In the genomic region with DNA sequence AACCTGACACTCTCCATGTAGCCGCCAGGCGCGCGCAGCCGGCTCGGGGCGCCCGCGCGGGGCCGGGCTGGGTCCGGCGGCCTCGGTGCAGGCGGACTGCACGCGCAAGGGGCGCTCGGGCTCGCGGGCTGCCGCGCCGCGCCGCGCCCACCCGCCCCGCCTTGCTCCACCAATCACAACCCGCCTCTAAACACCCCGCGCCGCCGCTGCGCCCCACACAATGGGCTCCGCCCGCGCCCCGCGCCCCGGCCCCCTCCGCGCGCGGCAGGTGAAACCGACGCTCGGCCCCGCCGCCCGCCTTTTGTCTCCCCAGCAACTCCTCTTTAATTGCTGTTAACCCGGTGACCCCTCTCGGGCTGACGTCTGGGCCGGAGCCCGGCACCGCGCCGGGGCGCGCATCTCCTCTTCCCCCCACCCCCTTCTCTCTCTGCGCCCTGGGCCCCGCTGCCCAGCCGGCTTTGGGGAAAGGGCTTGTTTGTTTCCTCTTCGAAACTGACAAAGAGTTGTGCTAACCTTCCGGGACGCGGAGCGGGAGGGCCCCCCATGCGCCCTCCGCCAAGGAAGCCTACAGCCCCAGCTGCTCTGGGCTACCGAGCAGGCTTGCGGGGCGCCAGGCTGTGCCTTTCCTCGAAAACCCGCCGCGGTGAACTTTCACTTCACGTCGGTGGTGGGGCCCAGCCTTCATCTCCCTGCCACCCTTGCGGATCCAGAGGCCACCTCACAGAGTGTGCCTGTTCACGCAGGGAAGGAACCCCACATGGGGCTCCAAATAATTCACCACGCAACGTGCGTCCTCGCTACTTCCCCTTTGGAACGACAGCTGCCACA, we compare ENCODE assay signal across 8 mouse cellular contexts.
A peak's percentile ranks its signal among the peaks of the same experiment; 100 is the strongest.
DNase-seq lines count a peak whose midpoint lies in the region; ATAC-seq lines count a peak whose summit lies in the region.

No protein-coding gene starts in this region.

- intact Hi-C loops in heart, postnatal 36 days (cut with DNase I): loop anchor here (2.0 to 5.0 kb wide), 2 partner anchors 58 to 494 kb away; a partner anchor contains a TSS
- intact Hi-C loops in left cerebral cortex, postnatal 4 days (cut with DNase I): loop anchor here (5.0 kb wide), 1 partner anchor 494 kb away; a partner anchor contains a TSS

- H3K4me3 ChIP-seq in embryonic facial prominence, embryonic 15.5 days (replicated peaks): peak overlapping the region; percentile 66

- no peaks in the 10 kb centered on the region for H3K9me3 ChIP-seq in embryonic facial prominence, embryonic 15.5 days (replicated peaks)

- WGBS in embryonic facial prominence, embryonic 15.5 days: under 1% methylated on average over 79 of the region's 87 CpGs

- no peaks in the 10 kb centered on the region for H3K27me3 ChIP-seq in embryonic facial prominence, embryonic 15.5 days

- peaks cover 8% of the 10 kb centered on the region for H3K4me1 ChIP-seq in embryonic facial prominence, embryonic 15.5 days

- peak overlapping the region; percentile 89 for H3K4me2 ChIP-seq in embryonic facial prominence, embryonic 15.5 days (replicated peaks)

- peak; percentile 92 for ATAC-seq in embryonic facial prominence, embryonic 15.5 days (ENCODE audit: insufficient number of reproducible peaks, low FRiP score, low TSS enrichment, low read depth)
- ATAC-seq in megakaryocyte-erythroid progenitor cell, adult 5-6 weeks (replicated peaks; ENCODE audit: low FRiP score, low TSS enrichment, poor library complexity, severe bottlenecking): peak; percentile 28; the same call in 1 of the 2 replicates

- peak; percentile 58 for DNase-seq in 416B (ENCODE audit: low read depth)
- DNase-seq in MEL-GATA-1-ER (ENCODE audit: extremely low read depth, low read depth): peak; percentile 43
- DNase-seq in heart, postnatal 36 days: peak; percentile 62 to 73
- DNase-seq in left cerebral cortex, postnatal 4 days: peak; percentile 59
- DNase-seq in right cerebral cortex, postnatal 14 days: peak; percentile 64
- peak; percentile 73 for DNase-seq in yolk sac, embryonic 10.5 days (ENCODE audit: low spot score)

- H3K36me3 ChIP-seq in embryonic facial prominence, embryonic 15.5 days: no peaks in the 10 kb centered on the region

- peak overlapping the region; percentile 50 for H3K9ac ChIP-seq in embryonic facial prominence, embryonic 15.5 days

- H3K27ac ChIP-seq in embryonic facial prominence, embryonic 15.5 days (replicated peaks): peak overlapping the region; percentile 86

Comparison
In these comparisons a context has a peak if more than half of its experiments do, and no peak if none do; other contexts are left out.
1. Peak in every context shown above with its lines: DNase-seq, ATAC-seq, H3K4me3 ChIP-seq and H3K27ac ChIP-seq.